Mouse (Mus musculus): ENCODE results near the gene Fosl1.

GRCm38 (mm10) chr19:5487768-5488550 lies 40.6 kb downstream of the Fosl1 start, which contains the start of gene Mus81:
- TF ChIP-seq CTCF (IDR thresholded peaks at IDR 0.05; ENCODE audit: borderline replicate concordance, extremely low read depth, insufficient read depth, insufficient read length) (peak; percentile 89), POLR2A (IDR thresholded peaks at IDR 0.05; ENCODE audit: borderline replicate concordance, extremely low read depth, insufficient read depth, insufficient read length, poor library complexity, severe bottlenecking) (peak; percentile 49; the same call in 1 of the 2 replicates)

Data from brain, embryonic 14.5 days (tissue).